Mouse (Mus musculus): ENCODE results near the gene Rpl19. TPM values are rescaled to one million over a fixed set of nuclear protein-coding genes. Genes with fewer than 3 reads are reported as not detected.
A peak's percentile ranks its signal among the peaks of the same experiment; 100 is the strongest.

The Rpl19 gene
- total and polyA plus RNA-seq, 3 experiments = 2,949 to 5,259 (median 3,446) TPM

GRCm38 (mm10) chr11:97987551-97988526, 38.7 kb upstream of the Rpl19 start (continued):
- TF ChIP-seq ZMIZ1 (IDR thresholded peaks at IDR 0.05; ENCODE audit: low read depth, low read length) = peak; percentile 66; the same call in 1 of the 2 replicates

GRCm38 (mm10) chr11:97988530-97989096, 37.9 kb upstream of the Rpl19 start:
- dilution Hi-C loops (cut with MboI; ENCODE audit: extremely low pct_ligation_motif_present, extremely low pct_unique_long_range_greater_than_20kb, low sequenced_read_pairs) = no loop called here
- no peaks in the 10 kb centered on the region for H3K79me2 ChIP-seq (replicated peaks; ENCODE audit: control insufficient read depth, extremely low read depth, insufficient read depth, poor library complexity, severe bottlenecking)
- H3K27ac ChIP-seq (ENCODE audit: insufficient read depth, low read depth) = peak overlapping the region; percentile 73
- H3K9ac ChIP-seq (ENCODE audit: insufficient read depth, low read depth) = peak overlapping the region; percentile 76
- no peaks in the 10 kb centered on the region for H3K27me3 ChIP-seq (replicated peaks)
- H3K36me3 ChIP-seq (replicated peaks in 1 of 2; ENCODE audit: control insufficient read depth in 1 of 2, insufficient read depth in 1 of 2, low read length in 1 of 2) = peaks cover 4 to 31% of the 10 kb centered on the region in 2 experiments
- H3K4me3 ChIP-seq (replicated peaks in 1 of 3; ENCODE audit: low read depth in 2 of 3, low read length in 2 of 3, poor library complexity in 1 of 3) = peak overlapping the region; percentile 67 to 79 (median 74)
- peaks cover 0 to 48% of the 10 kb centered on the region in 2 experiments; a peak in 2 of 4 replicates for H3K4me1 ChIP-seq (ENCODE audit: control insufficient read depth in 1 of 2, insufficient read depth in 2 of 2)
- no peaks in the 10 kb centered on the region for H3K9me3 ChIP-seq (replicated peaks; ENCODE audit: low read length)
- in situ Hi-C loops (cut with MboI; ENCODE audit: low pct_ligation_motif_present, low pct_unique_long_range_greater_than_20kb, low sequenced_read_pairs) = loop anchor here (5.0 kb wide), 2 partner anchors 91 to 191 kb away; partner anchors contain the start of gene Lasp1
- peak overlapping the region; percentile 56; the same call in 1 of the 2 replicates for H3K4me2 ChIP-seq (ENCODE audit: insufficient read depth, low read depth, poor library complexity, severe bottlenecking)
- peak; percentile 84 for TF ChIP-seq MAZ (IDR thresholded peaks at IDR 0.05; ENCODE audit: low read depth, low read length)
- TF ChIP-seq ZNF384 (IDR thresholded peaks at IDR 0.05; ENCODE audit: low read depth, low read length) = no peak
- TF ChIP-seq SMC3 (IDR thresholded peaks at IDR 0.05; ENCODE audit: low read depth, low read length) = no peak
- peak; percentile 99 for TF ChIP-seq MAFK (IDR thresholded peaks at IDR 0.05; ENCODE audit: insufficient replicate concordance, low read length)
- TF ChIP-seq PAX5 (IDR thresholded peaks at IDR 0.05; ENCODE audit: low read length) = no peak
- 0 out of 2 replicates have a peak, but pooled peaks have one; percentile 35 for TF ChIP-seq POLR2AphosphoS2 (IDR thresholded peaks at IDR 0.05; ENCODE audit: low read depth, low read length)
- no peak for TF ChIP-seq IRF4 (IDR thresholded peaks at IDR 0.05; ENCODE audit: low read depth, low read length)
- 0 out of 2 replicates have a peak, but pooled peaks have one; percentile 43 for TF ChIP-seq CHD2 (IDR thresholded peaks at IDR 0.05; ENCODE audit: low read length)
- TF ChIP-seq E2F4 (IDR thresholded peaks at IDR 0.05; ENCODE audit: insufficient replicate concordance, low read depth, low read length) = peak; percentile 90; the same call in 1 of the 2 replicates
- peak; percentile 39; the same call in 1 of the 2 replicates for TF ChIP-seq TCF12 (IDR thresholded peaks at IDR 0.05; ENCODE audit: low read depth, low read length)
- TF ChIP-seq EP300 (IDR thresholded peaks at IDR 0.05; ENCODE audit: low read length) = no peak
- peak; percentile 91 for TF ChIP-seq KAT2A (IDR thresholded peaks at IDR 0.05; ENCODE audit: insufficient replicate concordance, low read length)
- TF ChIP-seq SIN3A (IDR thresholded peaks at IDR 0.05; ENCODE audit: low read length) = peak; percentile 22; the same call in 1 of the 2 replicates
- 0 out of 2 replicates have a peak, but pooled peaks have one; percentile 26 for TF ChIP-seq BHLHE40 (IDR thresholded peaks at IDR 0.05; ENCODE audit: low read depth, low read length)
- peak; percentile 76 for TF ChIP-seq NRF1 (IDR thresholded peaks at IDR 0.05; ENCODE audit: low read depth, low read length)
- no peak for TF ChIP-seq MEF2A (IDR thresholded peaks at IDR 0.05; ENCODE audit: borderline replicate concordance, low read depth, low read length)
- TF ChIP-seq USF1 (IDR thresholded peaks at IDR 0.05; ENCODE audit: low read depth, low read length) = no peak
- peak; percentile 99 for TF ChIP-seq ELF1 (IDR thresholded peaks at IDR 0.05; ENCODE audit: low read depth, low read length)
- peak; percentile 100 for TF ChIP-seq TBP (conservative IDR thresholded peaks at IDR 0.05; ENCODE audit: low read depth, low read length)
- no peak for TF ChIP-seq HCFC1 (IDR thresholded peaks at IDR 0.05; ENCODE audit: low read depth, low read length)
- TF ChIP-seq POLR2A (IDR thresholded peaks at IDR 0.05; ENCODE audit: low read depth, low read length) = peak; percentile 79; the same call in 1 of the 2 replicates
- no peak for TF ChIP-seq MYC (IDR thresholded peaks at IDR 0.05; ENCODE audit: low read depth, low read length)
- 0 out of 2 replicates have a peak, but pooled peaks have one; percentile 10 for TF ChIP-seq ZMIZ1 (IDR thresholded peaks at IDR 0.05; ENCODE audit: low read depth, low read length)
- peak; percentile 93 for DNase-seq (ENCODE audit: extremely low read depth)

All from CH12.LX (cell line).